Mouse (Mus musculus): ENCODE measurements around the gene Numbl. TPM values are rescaled to one million over a fixed set of nuclear protein-coding genes. Genes with fewer than 3 reads are reported as not detected.
"Not testable (repeated sequence)": the region's sequence is repeated elsewhere in the genome, so short reads cannot be mapped to it uniquely, and the experiment has no call there.

Gene Numbl
- polyA plus RNA-seq, 1 experiment from 2014 or later, result 1.7 TPM

DNA sequence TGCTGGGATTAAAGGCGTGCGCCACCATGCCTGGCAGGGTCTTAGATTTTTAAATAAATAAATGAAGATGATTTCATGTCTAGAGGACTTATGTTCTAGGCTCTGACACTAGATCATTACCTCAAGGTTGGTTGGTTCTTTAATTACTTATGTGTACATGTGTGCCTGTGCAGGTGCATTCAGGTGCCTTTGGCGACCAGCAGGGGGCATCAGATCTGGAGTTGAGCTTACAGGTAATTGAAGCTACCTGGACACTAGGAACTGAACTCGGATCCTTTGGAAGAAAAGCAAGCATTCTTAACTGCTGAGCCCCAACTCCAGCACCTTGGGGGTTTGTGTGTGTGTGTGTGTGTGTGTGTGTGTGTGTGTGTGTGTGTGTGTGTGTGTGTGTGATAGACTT lies 27.5 kb upstream of the Numbl start:
- peaks cover 55% of the 10 kb centered on the region for H3K4me1 ChIP-seq (replicated peaks)
- WGBS (ENCODE audit: insufficient replicate concordance), result 61% methylated on average over 4 of the region's 4 CpGs
- no peak overlapping the region for H3K9ac ChIP-seq
- no peak overlapping the region for H3K27ac ChIP-seq
- no peak for DNase-seq
- no peak overlapping the region for H3K4me2 ChIP-seq
- no peak overlapping the region for H3K4me3 ChIP-seq (replicated peaks)
- no peaks in the 10 kb centered on the region for H3K27me3 ChIP-seq
- H3K36me3 ChIP-seq, result no peaks in the 10 kb centered on the region
- ATAC-seq (ENCODE audit: low read depth), result no peak
- no peaks in the 10 kb centered on the region for H3K9me3 ChIP-seq (replicated peaks)

DNA sequence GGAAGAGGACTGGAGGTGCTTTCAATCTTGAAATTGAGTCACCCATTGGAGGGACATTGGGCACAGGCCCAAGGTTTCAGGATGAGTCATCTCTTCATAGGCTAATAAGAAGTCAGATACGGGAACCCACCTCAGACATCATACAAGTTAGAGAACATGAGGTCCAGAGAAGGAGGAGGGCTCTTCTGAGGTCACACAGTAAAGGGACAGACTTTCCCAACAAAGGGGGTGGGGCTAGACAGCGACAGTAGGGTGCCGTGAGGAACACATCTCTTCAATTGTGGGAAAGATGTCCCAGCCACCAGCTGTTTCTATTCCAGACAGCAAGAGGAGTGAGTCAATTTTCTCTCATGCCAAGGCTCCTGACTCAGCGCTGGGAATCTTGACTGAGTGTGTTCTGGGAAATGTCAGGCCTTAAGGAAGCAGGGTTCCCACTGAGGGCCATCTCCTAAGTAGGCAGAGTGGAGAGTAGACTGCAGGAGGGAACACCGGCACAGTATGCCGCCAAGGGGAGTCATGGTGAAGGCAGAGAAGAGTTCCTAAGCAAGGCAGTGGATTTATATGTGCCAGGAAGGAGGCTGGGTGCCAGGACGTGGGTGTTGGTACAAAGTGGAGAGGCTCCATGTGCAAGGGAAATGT lies 26.4 kb upstream of the Numbl start:
- peak overlapping the region; percentile 32; the same call in 1 of the 2 replicates for H3K27ac ChIP-seq

DNA sequence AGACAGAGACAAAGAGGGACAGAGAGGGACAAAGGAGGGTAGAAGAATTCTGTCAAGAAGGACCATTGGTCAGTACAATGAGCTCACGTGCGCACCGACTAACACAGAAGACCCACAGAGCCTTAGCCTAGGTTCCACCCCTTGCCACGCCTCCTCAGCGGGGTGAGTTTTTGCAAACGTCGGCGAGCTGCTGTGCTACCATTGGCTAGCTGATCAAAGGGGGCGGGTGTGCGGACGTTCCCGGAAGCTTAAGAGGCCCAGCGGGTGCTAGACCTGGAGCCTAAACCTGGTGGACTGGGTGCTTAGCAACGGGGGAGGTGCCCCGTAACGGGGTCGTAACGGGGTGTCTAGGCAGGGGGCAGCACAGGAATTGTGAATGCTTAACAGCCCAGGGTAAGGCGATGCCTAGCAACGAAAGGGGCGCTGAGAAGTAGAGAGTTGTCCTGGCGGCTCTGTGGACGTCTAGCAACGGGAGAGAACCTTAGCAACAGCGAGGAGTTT lies 25.4 kb upstream of the Numbl start, which contains the start of gene Coq8b:
TSS of gene Coq8b (plus strand) at position 243 of the 501 bp plus-strand sequence.
- peak; percentile 89 for ATAC-seq (ENCODE audit: low read depth)
- DNase-seq, result peak; percentile 94
- peaks cover 35% of the 10 kb centered on the region for H3K4me1 ChIP-seq (replicated peaks)
- no peaks in the 10 kb centered on the region for H3K27me3 ChIP-seq
- H3K4me3 ChIP-seq (replicated peaks), result peak within 1 kb of the TSS; percentile 74
- peak within 1 kb of the TSS; percentile 78 for H3K4me2 ChIP-seq
- peak within 1 kb of the TSS; percentile 71 for H3K9ac ChIP-seq
- no peaks in the 10 kb centered on the region for H3K9me3 ChIP-seq (replicated peaks)
- WGBS (ENCODE audit: insufficient replicate concordance), result under 1% methylated on average over 25 of the region's 25 CpGs
- no peaks in the 10 kb centered on the region for H3K36me3 ChIP-seq
- peak within 1 kb of the TSS; percentile 50 for H3K27ac ChIP-seq

More for the DNA sequence above, 26.4 kb upstream of the Numbl start:
- 68% methylated on average over 7 of the region's 7 CpGs for WGBS (ENCODE audit: insufficient replicate concordance)
- Histone ChIP-seq H3K4me1 (replicated peaks) (peaks cover 45% of the 10 kb centered on the region), H3K4me3 (replicated peaks) (no peak overlapping the region), H3K27me3 (no peaks in the 10 kb centered on the region), H3K36me3 (no peaks in the 10 kb centered on the region), H3K9ac (no peak overlapping the region), H3K9me3 (replicated peaks) (no peaks in the 10 kb centered on the region), H3K4me2 (no peak overlapping the region)
- no peak for DNase-seq
- no peak for ATAC-seq (ENCODE audit: low read depth)

DNA sequence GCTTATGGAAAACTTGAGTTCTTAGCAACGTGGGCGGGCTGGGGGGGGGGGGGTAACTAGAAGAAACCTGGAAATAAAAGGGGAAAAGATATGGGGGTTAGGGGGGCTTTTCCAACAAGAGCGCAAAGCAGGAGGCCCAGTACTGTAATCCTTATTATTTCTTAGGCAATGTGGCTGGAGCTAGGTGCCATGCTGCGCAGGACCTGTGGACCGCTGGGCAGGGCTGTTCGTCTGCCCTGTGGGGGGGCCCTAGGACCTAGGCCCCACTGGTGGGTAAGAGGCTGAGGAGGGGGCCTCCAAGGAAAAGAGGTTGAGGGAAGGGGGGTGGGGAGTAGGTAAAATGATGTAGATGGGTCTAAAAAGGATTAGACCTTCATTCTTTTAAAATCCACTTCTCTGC lies 24.9 kb upstream of the Numbl start:
- peak overlapping the region; percentile 71 for H3K9ac ChIP-seq
- peak overlapping the region; percentile 50 for H3K27ac ChIP-seq
- H3K4me1 ChIP-seq (replicated peaks), result peaks cover 32% of the 10 kb centered on the region
- ATAC-seq (ENCODE audit: low read depth), result no peak
- peak overlapping the region; percentile 78 for H3K4me2 ChIP-seq
- H3K36me3 ChIP-seq, result no peaks in the 10 kb centered on the region
- DNase-seq, result no peak
- H3K27me3 ChIP-seq, result no peaks in the 10 kb centered on the region
- H3K9me3 ChIP-seq (replicated peaks), result no peaks in the 10 kb centered on the region
- WGBS (ENCODE audit: insufficient replicate concordance), result 8% methylated on average over 6 of the region's 6 CpGs
- peak overlapping the region; percentile 74 for H3K4me3 ChIP-seq (replicated peaks)

DNA sequence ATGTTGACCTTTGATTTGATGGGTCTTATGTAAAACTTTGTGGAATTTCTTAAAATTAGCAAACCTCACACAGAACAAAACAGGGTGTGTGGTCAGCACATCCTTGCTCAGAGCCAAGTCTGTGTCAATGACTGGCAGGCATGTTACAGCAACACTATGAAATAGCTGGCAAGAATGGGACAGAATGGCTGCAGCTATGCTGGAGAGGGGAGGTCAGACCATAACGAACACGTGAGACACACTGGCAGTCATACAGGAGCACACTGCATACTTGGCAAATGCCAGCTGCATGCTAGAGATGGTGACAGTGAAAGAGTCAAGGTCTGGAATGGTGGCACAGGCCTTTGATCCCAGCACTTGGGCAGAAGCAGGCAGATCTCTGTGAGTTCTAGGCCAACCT lies 22.5 kb upstream of the Numbl start:
- no peak overlapping the region for H3K4me2 ChIP-seq
- H3K27ac ChIP-seq, result no peak overlapping the region
- H3K36me3 ChIP-seq, result peaks cover 6% of the 10 kb centered on the region; the same call in 1 of the 2 replicates
- H3K9ac ChIP-seq, result no peak overlapping the region
- WGBS (ENCODE audit: insufficient replicate concordance), result 80% methylated on average over 2 of the region's 2 CpGs
- no peaks in the 10 kb centered on the region for H3K9me3 ChIP-seq (replicated peaks)
- DNase-seq (no peak), ATAC-seq (ENCODE audit: low read depth) (no peak)
- H3K27me3 ChIP-seq, result no peaks in the 10 kb centered on the region
- H3K4me3 ChIP-seq (replicated peaks), result no peak overlapping the region
- peaks cover 23% of the 10 kb centered on the region for H3K4me1 ChIP-seq (replicated peaks)

DNA sequence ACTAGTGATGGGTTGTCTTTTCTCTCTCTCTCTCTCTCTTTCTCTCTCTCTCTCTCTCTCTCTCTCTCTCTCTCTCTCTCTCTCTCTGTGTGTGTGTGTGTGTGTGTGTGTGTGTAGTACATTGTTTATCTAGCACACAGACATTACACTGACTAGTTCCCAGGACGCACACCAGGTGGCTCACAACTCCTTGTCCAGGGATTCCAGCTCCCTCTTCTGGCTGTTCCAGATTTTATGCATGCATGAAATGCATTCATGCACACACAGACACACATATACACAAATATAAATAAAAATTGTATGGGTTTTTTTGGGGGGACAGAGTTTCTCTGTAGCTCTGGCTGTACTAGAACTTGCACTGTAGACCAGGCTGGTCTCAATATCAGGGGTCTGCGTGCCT lies 20.7 kb upstream of the Numbl start:
- ATAC-seq (ENCODE audit: low read depth), result no peak
- Histone ChIP-seq H3K4me3 (replicated peaks) (no peak overlapping the region), H3K9ac (no peak overlapping the region), H3K4me2 (no peak overlapping the region), H3K27ac (no peak overlapping the region), H3K36me3 (peaks cover 6% of the 10 kb centered on the region), H3K4me1 (replicated peaks) (peaks cover 15% of the 10 kb centered on the region), H3K27me3 (no peaks in the 10 kb centered on the region), H3K9me3 (replicated peaks) (no peaks in the 10 kb centered on the region)
- 75% methylated on average over 2 of the region's 2 CpGs for WGBS (ENCODE audit: insufficient replicate concordance)
- DNase-seq, result no peak

DNA sequence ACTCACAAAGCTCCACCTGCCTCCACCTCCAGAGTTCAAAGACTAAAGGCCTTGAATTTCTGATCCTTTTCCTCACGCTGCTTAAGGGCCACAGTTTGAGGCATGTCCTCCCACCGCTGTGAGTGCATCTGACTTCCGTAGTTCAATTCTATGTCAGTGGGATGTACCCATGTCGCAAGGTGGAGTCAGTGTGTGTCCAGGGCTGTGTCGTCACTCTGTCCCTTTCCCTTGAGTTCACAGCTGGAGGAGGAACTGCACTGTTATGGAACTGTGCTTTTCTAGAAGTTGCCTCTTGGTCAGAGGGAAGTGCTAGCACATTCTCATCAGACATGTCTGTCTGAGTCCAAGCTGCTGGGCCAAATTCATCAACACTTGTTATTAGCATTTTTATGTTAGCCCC lies 19.7 kb upstream of the Numbl start:
- H3K36me3 ChIP-seq, result peaks cover 10% of the 10 kb centered on the region
- H3K4me3 ChIP-seq (replicated peaks), result no peak overlapping the region
- ATAC-seq (ENCODE audit: low read depth) (no peak), DNase-seq (no peak)
- no peak overlapping the region for H3K9ac ChIP-seq
- WGBS (ENCODE audit: insufficient replicate concordance), result 78% methylated on average over 5 of the region's 5 CpGs
- no peak overlapping the region for H3K27ac ChIP-seq
- H3K27me3 ChIP-seq, result no peaks in the 10 kb centered on the region
- H3K4me2 ChIP-seq, result no peak overlapping the region
- no peaks in the 10 kb centered on the region for H3K9me3 ChIP-seq (replicated peaks)
- peaks cover 9% of the 10 kb centered on the region for H3K4me1 ChIP-seq (replicated peaks)

DNA sequence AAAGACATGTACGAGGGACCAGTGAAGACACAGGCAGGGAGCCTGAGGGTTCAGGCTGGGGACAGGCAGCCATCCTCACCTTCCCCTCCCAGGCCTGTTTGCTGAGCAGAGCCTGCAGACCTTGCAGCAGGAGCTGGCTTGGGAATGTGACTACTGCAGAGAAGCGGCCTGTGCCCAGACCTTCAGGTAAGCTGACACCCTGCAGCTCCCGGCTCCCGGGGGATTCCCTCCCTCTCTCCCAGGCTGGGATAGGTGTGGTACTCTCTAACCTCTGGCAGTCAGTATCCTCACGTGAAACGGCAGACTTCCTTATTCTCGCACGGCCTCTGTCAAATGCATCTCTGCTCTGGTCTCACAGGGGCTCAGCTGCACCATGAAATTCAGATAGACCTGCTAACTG lies 15.0 kb upstream of the Numbl start:
- Histone ChIP-seq H3K36me3 (peaks cover 25% of the 10 kb centered on the region), H3K27ac (no peak overlapping the region), H3K4me3 (replicated peaks) (no peak overlapping the region), H3K4me1 (replicated peaks) (no peaks in the 10 kb centered on the region), H3K9me3 (replicated peaks) (no peaks in the 10 kb centered on the region), H3K4me2 (no peak overlapping the region), H3K27me3 (no peaks in the 10 kb centered on the region), H3K9ac (no peak overlapping the region)
- 68% methylated on average over 8 of the region's 8 CpGs for whole genome bisulfite sequencing (ENCODE audit: insufficient replicate concordance)
- DNase-seq, result no peak
- no peak for ATAC-seq (ENCODE audit: low read depth)

DNA sequence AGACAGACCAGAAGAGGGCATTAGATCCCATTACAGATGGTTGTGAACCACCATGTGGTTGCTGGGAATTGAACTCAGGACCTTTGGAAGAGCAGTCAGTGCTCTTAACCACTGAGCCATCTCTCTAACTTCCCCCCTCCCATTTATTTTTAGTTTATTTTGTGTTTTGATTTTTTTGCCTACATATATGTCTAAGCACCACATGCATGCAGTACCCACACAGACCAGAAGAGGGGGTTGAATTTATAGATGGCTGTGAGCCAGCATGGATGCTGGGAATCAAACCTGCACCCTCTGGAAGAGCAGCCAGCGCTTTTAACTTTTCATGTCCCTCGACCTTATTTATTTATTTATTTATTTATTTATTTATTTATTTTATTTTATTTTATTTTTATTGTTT lies 14.1 kb upstream of the Numbl start:
- H3K27ac ChIP-seq; ATAC-seq (ENCODE audit: low read depth); DNase-seq; H3K4me1 ChIP-seq (replicated peaks); H3K4me2 ChIP-seq; H3K4me3 ChIP-seq (replicated peaks); H3K9me3 ChIP-seq (replicated peaks); H3K9ac ChIP-seq; H3K27me3 ChIP-seq: not testable (repeated sequence)
- H3K36me3 ChIP-seq, result peaks cover 25% of the 10 kb centered on the region
- 64% methylated on average over 2 of the region's 2 CpGs for WGBS (ENCODE audit: insufficient replicate concordance)

DNA sequence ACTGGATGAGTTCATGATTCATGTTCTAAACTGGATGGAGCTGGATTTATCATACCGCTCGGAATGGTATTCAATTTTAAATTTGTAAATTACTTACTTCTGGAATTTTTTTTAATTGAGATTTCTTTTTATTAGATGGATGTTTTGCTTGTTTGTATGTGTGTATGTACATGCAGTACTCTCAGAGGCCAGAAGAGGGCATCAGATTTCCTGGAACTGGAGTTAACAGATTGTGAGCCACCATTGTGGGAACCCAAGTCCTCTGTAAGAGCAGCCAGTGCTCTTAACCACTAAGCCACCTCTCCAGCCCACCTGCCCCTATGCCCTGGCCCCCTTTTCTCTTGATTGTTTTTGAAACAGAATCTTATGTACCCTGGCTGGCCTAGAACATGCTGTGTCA lies 9.1 kb upstream of the Numbl start:
- Histone ChIP-seq H3K9me3 (replicated peaks) (no peaks in the 10 kb centered on the region), H3K4me1 (replicated peaks) (peaks cover 18% of the 10 kb centered on the region), H3K27me3 (no peaks in the 10 kb centered on the region), H3K9ac (no peak overlapping the region), H3K4me2 (no peak overlapping the region), H3K27ac (no peak overlapping the region), H3K36me3 (peaks cover 14% of the 10 kb centered on the region; the same call in 1 of the 2 replicates), H3K4me3 (replicated peaks) (no peak overlapping the region)
- ATAC-seq (ENCODE audit: low read depth) (no peak), DNase-seq (no peak)
- 64% methylated on average over 2 of the region's 2 CpGs for WGBS (ENCODE audit: insufficient replicate concordance)

DNA sequence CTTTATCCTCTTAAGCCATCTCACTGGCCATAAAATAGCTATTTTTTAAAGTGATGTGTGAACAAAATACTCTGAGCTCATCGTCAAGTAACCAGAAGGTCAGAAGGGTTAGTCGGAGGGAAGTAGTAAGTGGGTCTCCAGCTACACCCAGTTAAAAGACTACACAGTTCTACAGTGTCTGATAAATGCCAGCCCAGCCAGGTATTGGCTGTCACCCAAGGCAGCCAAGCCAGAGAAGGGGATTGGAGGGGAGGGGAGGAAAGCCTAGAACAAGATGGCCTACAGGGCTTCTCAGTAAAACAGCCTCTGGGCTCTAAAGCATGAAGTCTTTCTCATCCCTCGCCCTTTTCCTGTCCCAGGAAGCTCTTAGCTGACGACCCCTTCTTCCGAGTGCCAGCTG lies 8.3 kb upstream of the Numbl start:
- Histone ChIP-seq H3K4me3 (replicated peaks) (no peak overlapping the region), H3K4me2 (no peak overlapping the region), H3K36me3 (peaks cover 14% of the 10 kb centered on the region; the same call in 1 of the 2 replicates), H3K9me3 (replicated peaks) (no peaks in the 10 kb centered on the region), H3K27ac (no peak overlapping the region), H3K4me1 (replicated peaks) (peaks cover 26% of the 10 kb centered on the region), H3K9ac (no peak overlapping the region), H3K27me3 (no peaks in the 10 kb centered on the region)
- WGBS (ENCODE audit: insufficient replicate concordance), result 76% methylated on average over 5 of the region's 5 CpGs
- no peak for DNase-seq
- ATAC-seq (ENCODE audit: low read depth), result no peak

DNA sequence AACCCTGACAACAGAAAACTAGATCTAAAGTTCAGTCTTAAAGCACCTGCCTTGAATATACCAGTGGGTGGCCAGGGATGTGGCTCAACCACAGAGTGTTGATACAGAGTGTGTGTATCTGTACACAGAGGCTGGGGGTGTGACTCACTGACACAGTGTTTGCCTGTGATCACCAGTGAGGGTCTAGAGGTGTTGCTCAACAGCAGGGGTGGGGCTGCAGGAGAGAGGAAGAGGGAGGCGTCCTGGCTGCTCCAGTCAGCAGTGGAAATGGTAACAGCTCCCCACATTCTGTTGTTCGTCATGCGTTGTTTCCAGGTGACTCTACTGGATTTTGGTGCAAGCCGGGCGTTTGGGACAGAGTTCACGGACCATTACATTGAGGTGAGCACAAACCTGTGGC lies 6.3 kb upstream of the Numbl start:
- WGBS (ENCODE audit: insufficient replicate concordance), result 52% methylated on average over 6 of the region's 6 CpGs
- H3K27ac ChIP-seq, result peak overlapping the region; percentile 72
- ATAC-seq (ENCODE audit: low read depth) (peak; percentile 83), DNase-seq (no peak)
- no peaks in the 10 kb centered on the region for H3K9me3 ChIP-seq (replicated peaks)
- peak overlapping the region; percentile 44 for H3K4me2 ChIP-seq
- H3K9ac ChIP-seq, result no peak overlapping the region; the same call in 1 of the 2 replicates
- H3K36me3 ChIP-seq, result peaks cover 7% of the 10 kb centered on the region; the same call in 1 of the 2 replicates
- no peaks in the 10 kb centered on the region for H3K27me3 ChIP-seq
- H3K4me3 ChIP-seq (replicated peaks), result peak overlapping the region; percentile 18; the same call in 1 of the 2 replicates
- H3K4me1 ChIP-seq (replicated peaks), result peaks cover 46% of the 10 kb centered on the region
